Mouse (Mus musculus): Measurements from ENCODE around the gene Dirc2. TPM values are rescaled to one million over a fixed set of nuclear protein-coding genes. Genes with fewer than 3 reads are reported as not detected.

Gene Dirc2
- total RNA-seq (2021) = 10 to 100 TPM; 30.6 to 33.0 TPM
- long read RNA-seq, experiment 1, full-length matches to known transcripts = 32 of 38 reads
- long read RNA-seq, experiment 1, partial matches to known transcripts = 3 of 38 reads
- long read RNA-seq, experiment 1, other reads (novel, unspliced or antisense) = 3 of 38 reads
- long read RNA-seq, experiment 2, full-length matches to known transcripts = 76 of 94 reads
- long read RNA-seq, experiment 2, partial matches to known transcripts = 1 of 94 reads
- long read RNA-seq, experiment 2, other reads (novel, unspliced or antisense) = 17 of 94 reads

DNA sequence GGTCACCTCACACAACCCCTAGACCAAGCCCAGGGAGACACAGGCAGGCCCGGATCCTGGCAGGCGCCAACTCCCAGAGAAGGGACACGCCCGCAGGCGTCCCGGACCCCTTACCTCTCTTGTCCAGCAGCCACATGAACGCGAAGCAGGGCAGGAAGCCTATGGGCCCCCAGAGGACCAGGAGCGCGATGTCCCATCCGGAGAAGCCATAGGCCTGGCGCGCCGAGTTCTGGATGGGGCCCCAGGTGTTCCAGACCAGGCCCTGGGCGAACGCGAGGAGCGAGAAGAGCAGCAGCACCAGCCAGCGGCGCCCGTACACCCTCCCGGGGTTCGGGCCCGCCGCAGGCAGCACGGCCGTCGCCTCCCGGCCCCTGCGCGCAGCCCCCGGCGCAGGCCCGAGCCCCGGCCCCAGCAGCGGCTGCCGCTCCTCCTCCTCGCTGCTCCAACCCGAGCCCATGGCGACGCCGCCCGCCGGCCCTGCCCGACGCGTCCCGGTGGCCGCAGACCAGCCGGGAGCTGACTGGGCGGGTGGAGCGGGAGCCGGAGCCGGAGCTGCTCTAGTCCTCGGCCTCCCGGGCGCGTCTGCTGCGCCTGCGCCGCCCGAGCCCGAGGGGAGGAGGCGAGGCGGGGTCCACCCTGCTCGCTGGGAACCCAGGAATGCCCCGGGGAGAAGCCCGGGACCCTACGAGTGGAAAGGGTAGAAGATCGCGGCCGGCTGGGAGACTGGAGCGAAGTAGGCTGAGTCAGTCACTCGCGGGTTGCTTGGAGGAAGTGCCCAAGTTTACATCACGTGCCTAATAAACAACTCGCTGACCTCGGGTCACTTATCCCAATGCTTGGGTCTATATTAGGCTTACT lies at the start of gene Dirc2:
TSS of gene Dirc2 (minus strand) at position 572 of the 858 bp plus-strand sequence.
- peak; percentile 53 to 63 for DNase-seq (ENCODE audit: low spot score in 2 of 2)

DNA sequence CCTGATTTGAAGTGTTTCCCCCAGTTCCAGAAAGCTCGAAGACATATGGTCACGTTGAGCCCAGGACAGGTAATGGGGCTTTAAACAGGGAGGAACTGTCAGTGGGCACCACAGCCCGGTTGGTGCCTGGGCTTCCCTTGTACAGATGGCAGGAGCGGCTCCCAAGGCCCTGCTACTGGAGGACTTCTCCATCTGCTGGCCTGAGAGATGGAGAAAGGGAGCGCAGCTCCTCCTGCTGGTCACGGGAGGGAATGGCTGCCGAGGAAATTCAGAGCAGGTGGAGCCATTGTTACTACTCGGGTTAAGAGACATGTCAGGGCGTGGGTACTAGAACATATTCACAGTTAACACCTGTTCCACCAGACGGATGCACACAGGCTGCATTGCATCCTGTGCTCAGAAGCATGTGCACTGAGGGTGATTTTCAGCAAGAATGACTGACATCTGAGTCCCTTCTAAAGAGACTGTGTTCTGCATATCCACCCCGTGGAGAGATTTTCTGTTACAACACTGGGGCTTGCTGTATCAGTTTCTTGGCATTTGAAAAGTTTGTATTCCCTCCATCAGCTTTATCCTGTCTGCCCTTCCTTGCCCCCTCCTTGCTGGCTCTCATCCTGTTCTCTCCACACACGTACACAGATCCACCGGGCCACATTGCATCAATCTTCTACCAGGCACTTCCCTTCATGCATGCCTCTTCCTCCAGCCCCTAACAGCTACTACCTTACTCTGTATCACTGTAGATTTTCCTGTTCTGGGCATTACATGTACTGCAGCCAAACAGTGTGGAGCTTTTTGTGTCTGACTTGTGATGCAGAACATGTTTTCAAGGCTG lies 48.3 kb upstream of the Dirc2 start:
- peak; percentile 60 to 66 for DNase-seq (ENCODE audit: low spot score in 2 of 2)

DNA sequence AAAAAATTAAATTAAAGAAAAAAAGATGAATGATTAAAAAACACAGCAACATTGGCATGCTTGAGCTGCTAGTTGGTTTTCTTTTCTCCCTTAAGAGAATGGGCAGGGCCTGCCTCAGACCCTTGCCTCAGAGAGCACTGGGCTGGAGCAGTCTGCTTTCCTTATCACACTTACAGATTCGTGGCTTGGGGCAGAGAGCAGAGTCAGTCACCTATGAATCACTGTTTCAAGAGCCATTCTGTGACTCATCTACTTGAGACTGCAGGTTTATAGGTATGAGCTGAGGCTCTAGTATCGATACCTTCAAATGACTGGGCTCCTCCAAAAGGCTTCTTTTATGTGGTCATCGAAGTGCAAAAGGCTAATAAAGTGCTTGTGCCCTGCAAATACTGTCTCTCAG lies 44.0 kb upstream of the Dirc2 start:
- DNase-seq (ENCODE audit: low spot score in 2 of 2) = no peak

DNA sequence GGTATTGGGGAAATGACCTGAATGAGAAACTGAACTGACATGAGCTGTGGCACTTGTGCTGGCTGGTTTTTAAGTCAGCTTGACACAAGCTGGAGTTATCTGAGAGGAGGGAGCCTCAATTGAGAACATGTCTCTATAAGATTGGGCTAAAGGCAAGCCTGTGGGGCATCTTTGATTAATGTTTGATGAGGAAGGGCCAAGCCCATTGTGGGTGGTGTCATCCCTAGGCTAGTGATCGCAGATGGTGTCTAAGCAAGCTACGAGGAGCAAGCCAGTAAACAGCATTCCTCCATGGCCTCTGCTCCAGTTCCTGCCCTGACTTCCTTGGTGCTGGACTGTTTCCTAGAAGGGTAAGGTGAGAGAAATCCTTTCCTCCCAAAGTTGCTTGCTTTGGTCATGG lies 39.7 kb upstream of the Dirc2 start:
- no peak for DNase-seq (ENCODE audit: low spot score in 2 of 2)

DNA sequence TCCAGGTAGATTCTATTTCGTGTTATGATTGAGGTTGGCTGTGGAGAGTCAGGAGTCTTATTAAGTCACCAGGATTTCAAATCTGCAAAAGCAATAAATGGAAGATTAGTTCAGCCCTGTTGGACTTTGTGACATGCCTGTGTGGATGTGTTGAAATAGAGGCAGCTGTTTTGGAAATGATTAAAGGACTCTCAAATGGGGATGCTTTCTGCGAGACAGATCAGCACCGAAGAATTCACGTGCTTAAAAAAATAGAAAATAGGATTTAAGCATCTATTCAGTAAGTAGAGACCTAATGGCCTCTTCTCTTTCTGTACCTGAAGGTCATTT lies 38.5 kb upstream of the Dirc2 start:
- no peak for DNase-seq (ENCODE audit: low spot score in 2 of 2)

DNA sequence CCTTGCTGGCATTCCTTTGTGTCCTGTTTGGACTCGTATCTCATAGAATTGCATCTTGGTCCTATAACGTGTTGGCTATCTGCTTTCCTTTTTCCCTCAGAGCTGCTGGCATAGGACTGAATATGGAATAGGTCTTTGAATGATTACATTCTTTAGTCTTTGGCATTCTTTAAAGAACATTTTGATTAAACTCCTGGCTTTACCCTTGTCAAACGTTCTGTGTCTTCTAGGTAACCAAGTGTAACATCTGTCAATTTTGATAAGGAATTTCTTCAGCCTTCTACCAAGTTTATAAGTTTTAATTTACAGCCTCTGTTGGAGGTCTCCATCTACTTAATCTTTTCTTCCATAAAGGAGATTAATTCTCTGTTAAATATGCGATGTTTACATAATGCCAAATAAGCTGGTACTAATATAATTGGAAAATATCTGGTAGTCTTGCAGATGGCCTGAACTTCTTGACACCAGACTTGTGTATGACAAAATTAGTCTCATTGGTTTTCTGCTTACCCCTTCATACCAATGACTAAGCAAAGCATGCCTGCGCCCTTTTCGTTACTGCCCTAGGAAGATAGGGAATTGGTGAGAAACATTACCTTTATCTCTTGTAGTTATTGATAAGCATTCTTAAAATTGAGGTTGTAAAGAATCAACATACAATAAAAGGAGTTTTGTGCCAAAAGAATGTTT lies 38.0 kb upstream of the Dirc2 start:
- no peak for DNase-seq (ENCODE audit: low spot score in 2 of 2)

DNA sequence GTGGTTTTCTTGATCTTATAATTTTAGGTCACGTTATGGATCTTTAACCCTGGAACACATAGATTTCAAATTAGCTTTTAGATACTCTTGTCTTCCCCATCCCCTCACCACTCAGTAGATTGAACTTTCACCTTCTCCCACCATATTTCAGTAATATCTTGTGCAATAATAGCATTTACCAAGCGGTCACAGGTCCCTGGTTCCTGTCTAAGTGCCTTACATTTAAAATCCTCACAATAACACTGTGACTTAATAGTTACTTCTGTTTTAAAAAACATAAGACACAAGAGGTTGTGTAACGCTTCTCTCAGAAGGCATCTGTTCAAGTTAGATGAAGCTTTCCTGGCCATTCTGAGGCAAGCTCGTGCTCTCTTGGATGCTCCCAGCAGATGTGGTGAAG lies 34.6 kb upstream of the Dirc2 start:
- DNase-seq (ENCODE audit: low spot score in 2 of 2) = no peak

DNA sequence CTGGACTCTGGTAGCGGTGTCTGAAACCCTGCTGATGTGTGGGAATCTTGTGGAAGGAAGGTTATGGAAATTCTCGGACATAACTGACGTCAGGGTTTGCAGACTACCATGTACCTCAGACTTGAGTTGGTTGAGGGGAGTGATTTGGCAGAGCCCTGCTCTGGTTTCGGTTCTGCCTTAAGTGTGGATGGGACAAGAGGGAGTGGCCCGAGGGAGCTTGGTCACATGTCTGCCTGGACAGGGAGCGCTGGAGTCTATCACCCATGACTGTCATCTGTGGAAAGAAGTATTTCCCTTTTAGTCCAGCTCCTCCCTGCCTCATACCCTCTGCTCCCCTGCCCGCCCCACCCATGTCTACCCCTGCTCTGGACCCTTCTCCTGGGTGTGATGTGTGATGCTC lies 33.0 kb upstream of the Dirc2 start:
- no peak for DNase-seq (ENCODE audit: low spot score in 2 of 2)

DNA sequence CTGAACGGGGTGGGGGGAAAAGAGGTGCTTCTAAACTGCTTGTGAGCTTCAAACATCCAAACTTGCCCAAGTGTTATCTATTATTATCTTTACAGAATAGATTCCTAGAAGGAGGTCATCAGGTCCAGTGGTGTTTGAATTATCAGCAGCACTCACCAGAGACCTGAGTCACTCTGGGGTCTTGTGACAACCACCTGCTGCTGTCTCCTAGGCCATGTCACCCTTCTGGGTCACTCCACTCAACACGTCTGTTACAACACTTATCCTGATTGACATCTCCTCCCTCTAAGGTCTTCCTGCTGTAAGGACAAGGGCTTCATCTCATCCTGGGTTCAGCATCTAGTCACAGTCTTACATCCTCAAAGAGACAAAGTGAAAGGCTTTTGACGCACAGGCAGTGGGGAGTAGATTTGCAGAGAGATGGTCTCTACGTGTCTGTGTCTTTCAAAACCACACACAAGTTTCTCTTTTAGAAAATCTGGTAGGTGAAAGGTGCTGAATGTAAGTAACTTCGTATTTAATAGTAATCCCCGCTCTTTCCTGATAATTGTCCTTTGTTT lies 22.9 kb upstream of the Dirc2 start:
- no peak for DNase-seq (ENCODE audit: low spot score in 2 of 2)

DNA sequence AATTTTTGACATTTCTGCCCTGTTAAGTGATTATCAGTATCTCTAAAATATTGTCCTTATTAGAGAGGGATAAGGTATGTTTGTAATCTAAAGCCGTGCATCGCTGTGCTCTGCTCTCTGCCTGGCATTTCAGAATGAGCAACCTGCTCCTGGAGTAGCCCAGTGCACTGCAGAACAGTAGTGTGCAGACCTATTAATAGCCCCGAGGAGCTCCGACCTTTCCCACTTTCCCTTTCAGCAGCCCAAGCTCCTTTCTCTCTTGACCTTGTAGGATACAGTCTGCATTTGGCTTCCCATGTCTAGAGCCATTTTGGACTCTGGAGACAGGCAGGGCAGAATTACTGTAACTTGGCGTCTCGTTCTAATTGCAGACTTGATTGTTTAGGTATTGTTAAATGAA lies 19.2 kb upstream of the Dirc2 start:
- no peak for DNase-seq (ENCODE audit: low spot score in 2 of 2)

DNA sequence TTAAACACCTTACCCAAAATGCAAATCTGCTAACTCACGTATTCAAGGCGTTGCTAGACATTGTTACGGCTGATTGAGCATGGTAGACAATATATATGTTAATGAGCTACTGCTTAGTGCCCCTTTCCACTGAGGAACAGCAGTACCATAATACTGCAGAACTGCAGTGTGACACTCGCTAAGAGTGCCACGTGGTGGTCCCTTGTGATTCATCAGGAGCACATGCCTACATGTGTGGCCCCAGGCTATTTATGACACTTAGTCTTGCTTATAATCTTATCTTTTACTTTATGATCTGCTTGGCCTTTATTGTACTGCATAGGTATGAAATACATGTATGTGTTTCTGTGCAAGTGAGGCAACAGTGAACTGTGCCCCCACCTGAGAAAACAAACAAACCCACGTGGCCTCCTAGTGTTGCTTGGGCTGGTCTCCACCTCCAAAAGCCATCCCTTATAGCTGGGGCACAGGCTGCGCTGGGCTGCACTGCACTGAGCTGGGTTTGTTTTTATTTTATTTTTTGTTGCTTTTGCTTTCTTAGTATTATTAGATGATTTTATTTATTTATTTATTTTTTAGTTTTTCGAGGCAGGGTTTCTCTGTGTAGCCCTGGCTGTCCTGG lies 18.5 kb upstream of the Dirc2 start:
- no peak for DNase-seq (ENCODE audit: low spot score in 2 of 2)

DNA sequence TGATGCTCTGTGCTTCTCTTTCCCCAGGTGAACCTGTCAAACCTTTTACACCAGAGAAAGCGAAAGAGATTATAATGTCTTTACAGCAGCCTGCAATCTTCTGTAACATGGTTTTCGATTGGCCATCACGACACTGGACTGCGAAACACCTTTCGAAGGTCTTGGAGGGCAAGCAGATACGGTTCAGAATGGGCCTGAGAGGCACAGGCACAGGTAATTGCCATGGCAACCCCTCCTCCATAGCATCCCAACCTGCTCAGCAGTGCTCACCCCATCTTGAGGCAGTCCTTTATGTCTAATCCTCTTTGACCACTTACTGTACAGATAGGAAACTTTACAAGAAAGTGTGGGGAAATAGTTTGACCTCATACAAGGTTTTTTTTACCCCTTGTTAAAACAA lies 18.0 kb upstream of the Dirc2 start:
- no peak for DNase-seq (ENCODE audit: low spot score in 2 of 2)

DNA sequence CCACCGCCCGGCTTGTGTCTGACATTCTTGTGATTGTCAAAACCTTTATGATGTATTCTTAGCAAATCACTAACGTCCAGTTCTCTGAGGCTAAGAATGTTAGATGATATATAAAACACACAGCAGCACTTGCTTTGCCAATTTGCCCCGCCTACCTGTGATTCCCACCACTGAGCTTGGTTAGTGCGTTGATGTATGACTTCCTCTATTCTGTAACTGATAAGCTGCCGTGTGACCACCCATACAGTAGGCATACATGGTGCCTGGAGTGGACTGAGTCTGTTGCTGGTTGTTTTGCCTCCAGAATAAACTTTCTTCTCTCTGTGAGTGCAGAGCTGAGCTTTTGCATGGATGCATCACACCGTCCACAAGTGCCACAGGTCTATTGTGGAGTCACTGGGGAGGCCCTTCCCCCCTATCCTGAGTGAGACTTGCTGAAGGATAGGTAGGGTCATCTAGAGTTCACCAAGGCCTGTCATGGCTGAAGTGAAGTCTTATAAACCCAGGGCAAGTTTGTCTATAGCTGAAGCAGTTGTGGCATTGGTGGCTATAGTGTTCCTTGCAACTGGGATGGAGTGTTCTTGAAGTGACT lies 15.1 kb upstream of the Dirc2 start:
- no peak for DNase-seq (ENCODE audit: low spot score in 2 of 2)

DNA sequence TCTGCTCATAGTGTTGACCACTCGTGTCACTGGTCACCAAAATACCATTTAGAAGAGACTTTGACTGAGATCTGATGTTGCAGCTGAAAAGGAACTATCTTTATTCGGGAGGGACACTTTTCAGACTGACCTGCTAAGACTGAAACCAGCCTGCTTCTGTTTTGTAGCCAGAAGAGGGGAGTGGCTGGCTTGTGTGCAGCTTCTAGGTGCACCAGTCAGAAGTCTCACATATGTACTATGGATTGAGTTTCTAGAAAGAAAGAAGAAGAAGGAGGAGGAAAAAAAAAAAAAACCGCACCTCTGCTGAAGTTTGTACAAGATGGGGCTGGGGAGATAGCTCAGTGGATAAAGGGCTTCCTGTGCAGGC lies 14.0 kb upstream of the Dirc2 start:
- DNase-seq (ENCODE audit: low spot score in 2 of 2) = no peak

DNA sequence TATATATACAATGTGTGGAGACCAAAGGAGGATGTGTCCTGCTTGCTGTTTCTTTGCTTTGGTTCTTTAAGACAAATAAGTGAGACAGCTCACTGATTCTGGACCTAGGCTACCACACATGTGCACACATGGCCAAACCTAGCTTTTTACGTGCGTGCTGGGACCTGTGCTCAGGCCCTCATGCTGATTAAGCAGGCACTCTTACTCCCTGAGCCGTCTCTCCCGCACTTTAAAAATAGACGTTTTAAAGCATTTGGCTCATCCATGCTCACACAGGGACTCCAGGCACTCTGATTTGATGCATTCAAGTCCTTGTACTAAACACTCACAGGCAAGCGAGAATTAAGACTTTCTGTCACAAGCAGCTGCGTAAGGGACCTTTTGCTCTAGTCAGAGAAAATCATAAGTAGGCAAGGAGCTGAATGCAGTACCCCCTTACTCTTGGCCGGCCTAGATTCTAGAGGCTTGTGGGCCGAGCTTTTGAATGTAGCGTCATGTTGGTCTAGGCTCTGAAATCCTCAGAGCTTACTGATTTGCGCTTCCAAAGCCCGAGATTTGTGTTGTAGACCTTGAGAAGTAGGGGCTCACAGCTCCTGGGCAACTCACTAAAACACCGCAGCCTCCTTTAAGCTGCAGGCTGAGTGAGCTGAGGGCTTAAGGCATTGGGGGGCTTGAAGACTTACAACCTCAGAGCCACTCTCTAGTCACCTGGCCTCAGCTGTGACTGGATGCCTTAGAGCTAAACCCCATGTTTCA lies 13.5 kb upstream of the Dirc2 start:
- no peak for DNase-seq (ENCODE audit: low spot score in 2 of 2)

DNA sequence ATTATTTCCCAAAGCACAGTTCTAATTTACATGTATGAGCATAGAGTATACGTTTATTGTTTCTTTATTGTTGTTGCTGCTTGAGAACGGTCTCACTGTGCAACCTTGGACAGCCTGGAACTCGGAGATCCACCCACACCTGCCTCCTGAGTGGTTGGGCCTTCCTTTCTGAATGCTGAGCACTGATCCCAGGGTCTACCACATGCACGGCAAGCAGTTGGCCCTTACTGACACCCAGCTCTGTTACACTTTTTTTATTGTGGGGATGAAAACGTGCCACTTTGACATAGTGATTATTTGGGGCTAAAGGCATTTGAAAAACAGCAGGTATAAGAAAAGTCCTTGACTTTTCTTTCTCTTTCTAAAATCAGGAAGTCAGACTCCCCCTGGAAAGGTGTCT lies 12.5 kb upstream of the Dirc2 start:
- no peak for DNase-seq (ENCODE audit: low spot score in 2 of 2)

DNA sequence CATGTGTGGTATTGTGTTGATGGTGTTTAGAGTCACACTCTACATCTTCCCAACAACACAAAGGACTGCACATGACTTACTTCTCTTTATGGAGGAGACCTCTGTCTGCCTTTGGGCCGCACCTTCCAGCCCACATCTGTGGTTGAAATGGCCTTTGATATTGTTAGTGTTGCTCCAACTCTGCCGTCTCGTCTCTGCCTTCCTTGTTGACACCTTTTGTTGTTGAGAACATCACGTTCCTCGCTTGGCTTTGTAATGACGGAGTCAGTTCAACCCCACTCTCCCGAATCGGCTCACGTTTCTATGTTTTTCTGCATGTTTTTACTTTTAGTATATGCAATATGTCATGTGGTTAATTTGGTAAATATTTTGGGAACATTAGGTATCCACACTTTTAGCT lies 11.9 kb upstream of the Dirc2 start:
- no peak for DNase-seq (ENCODE audit: low spot score in 2 of 2)

DNA sequence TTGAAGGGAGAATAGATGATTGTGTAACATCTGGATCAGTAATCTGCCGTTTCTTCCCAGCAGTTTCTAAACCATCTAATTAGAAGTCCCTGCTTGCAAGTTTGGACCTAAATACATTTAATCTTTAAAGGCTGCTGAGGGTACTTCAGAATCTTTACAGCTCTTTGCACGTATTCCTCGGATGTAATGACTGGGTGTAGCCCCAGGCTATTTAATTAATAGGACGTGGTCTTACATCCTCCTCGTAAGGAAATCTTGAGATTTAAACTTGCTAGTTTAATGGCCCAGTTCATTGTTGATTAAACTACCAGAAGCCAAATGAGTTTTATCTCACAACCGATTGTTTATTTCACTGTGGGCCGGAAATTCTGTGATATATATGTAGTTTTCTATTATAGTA lies 10.5 kb upstream of the Dirc2 start:
- DNase-seq (ENCODE audit: low spot score in 2 of 2) = no peak

DNA sequence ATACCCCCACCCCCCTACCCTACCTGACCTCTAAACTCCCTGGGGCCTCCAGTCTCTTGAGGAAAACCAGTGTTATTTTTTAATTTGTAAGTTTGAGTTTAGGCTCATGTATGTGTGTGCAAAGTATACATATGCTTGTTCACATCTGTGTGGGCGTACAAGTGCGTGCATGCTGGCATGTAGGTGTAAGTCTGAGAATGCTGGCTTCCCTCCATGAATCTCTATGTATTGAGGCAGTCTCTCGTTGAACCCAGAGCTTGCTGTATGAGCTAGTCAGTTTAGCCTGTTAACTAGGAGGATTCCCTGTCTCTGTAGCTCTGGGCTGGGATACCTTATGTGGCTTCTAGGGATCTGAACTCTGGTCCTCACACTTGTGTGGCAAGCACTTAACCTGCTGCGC lies 8.6 kb upstream of the Dirc2 start:
- DNase-seq (ENCODE audit: low spot score in 2 of 2) = no peak

DNA sequence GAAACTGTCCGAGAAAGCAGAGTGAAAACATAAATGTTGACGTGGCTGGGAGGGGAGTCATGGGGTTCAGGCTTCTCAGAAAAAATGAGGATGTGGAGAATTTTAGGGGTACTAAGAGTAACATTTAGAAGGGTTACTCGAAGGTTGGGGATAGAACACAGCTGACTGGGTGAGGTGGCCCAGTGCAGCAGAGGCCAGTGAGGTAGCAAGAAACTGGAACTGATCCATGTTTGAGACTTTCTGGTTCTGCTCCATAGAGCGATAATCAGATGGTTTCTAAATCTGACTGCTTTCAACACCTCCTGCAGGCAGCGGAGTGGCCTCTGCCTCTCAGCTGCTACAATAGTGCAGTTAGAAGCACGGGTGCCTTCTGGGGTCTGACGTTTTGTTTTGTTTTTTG lies 7.6 kb upstream of the Dirc2 start:
- DNase-seq (ENCODE audit: low spot score in 2 of 2) = no peak

Measured in adrenal gland, postnatal 4 days (tissue).